Mouse (Mus musculus) CH12.LX (cell line): ENCODE data around the gene Ccdc141. TPM values are rescaled to one million over a fixed set of nuclear protein-coding genes. Genes with fewer than 3 reads are reported as not detected.

Experiments used
- DNase-seq: peaks from one replicate; pipeline ENCODE4 v3.0.0-alpha.2; 2013; ENCODE audit errors: extremely low read depth
- H3K27ac ChIP-seq: 2 replicates; pipeline ENCODE4 v1.5.1; 2012; ENCODE audit warnings: low read depth, mild to moderate bottlenecking, control low read depth, moderate library complexity; ENCODE audit not compliant: insufficient read depth
- H3K27me3 ChIP-seq: replicated peaks from 2 replicates; pipeline ENCODE3; 2012; ENCODE audit warnings: inconsistent platforms
- H3K36me3 ChIP-seq, 2 experiments: replicated peaks in 1 of 2; 2 replicates each; pipeline versions ENCODE3 to v1.6.1; 2012; ENCODE audit warnings: inconsistent platforms in 1 of 2, low read length in 1 of 2, mild to moderate bottlenecking in 1 of 2, mixed read lengths in 1 of 2, moderate library complexity in 1 of 2; ENCODE audit not compliant: control insufficient read depth in 1 of 2, insufficient read depth in 1 of 2
- H3K4me1 ChIP-seq, 2 experiments: 2 replicates each; pipeline ENCODE4 v1.6.1; 2012; ENCODE audit warnings: inconsistent platforms in 1 of 2, moderate library complexity in 1 of 2; ENCODE audit not compliant: insufficient read depth in 2 of 2, control insufficient read depth in 1 of 2
- H3K4me2 ChIP-seq: 2 replicates; pipeline ENCODE4 v1.6.1; 2012; ENCODE audit warnings: low read depth, mild to moderate bottlenecking, control low read depth; ENCODE audit not compliant: poor library complexity, insufficient read depth, severe bottlenecking
- H3K4me3 ChIP-seq, 3 experiments: fragments of 150-350 bp in 1 of 3; sonication (generic) in 1 of 3; replicated peaks in 1 of 3; 2 replicates each; pipeline versions ENCODE3 to v1.5.1; 2011 to 2012; ENCODE audit warnings: low read depth in 2 of 3, low read length in 2 of 3, mild to moderate bottlenecking in 2 of 3, moderate library complexity in 2 of 3, control low read depth in 1 of 3, improper control_type of control experiment in 1 of 3, inconsistent platforms in 1 of 3, mixed read lengths in 1 of 3; ENCODE audit not compliant: poor library complexity in 1 of 3
- H3K79me2 ChIP-seq: replicated peaks from 2 replicates; pipeline ENCODE4 v1.6.1; 2012; ENCODE audit warnings: mild to moderate bottlenecking, moderate library complexity; ENCODE audit not compliant: control insufficient read depth, poor library complexity, insufficient read depth, severe bottlenecking; ENCODE audit errors: extremely low read depth
- H3K9ac ChIP-seq: 2 replicates; pipeline ENCODE4 v1.6.1; 2012; ENCODE audit warnings: low read depth, mild to moderate bottlenecking, control low read depth, moderate library complexity; ENCODE audit not compliant: insufficient read depth
- H3K9me3 ChIP-seq: replicated peaks from 2 replicates; pipeline ENCODE3; 2012; ENCODE audit warnings: low read length, inconsistent platforms, mixed read lengths
- BHLHE40 ChIP-seq: IDR thresholded peaks from 2 replicates; pipeline ENCODE4 v1.6.1; 2011; ENCODE audit warnings: mild to moderate bottlenecking, low read depth, low read length, improper control_type of control experiment
- CHD2 ChIP-seq: IDR thresholded peaks from 2 replicates; pipeline ENCODE4 v1.6.1; 2011; ENCODE audit warnings: low read length, improper control_type of control experiment
- CTCF ChIP-seq, 2 experiments: IDR thresholded peaks in 1 of 2; conservative IDR thresholded peaks in 1 of 2; 2 replicates each; pipeline ENCODE4 v1.5.1; 2011 to 2012; ENCODE audit warnings: low read depth in 2 of 2, low read length in 2 of 2, improper control_type of control experiment in 1 of 2, inconsistent platforms in 1 of 2, mild to moderate bottlenecking in 1 of 2, moderate library complexity in 1 of 2
- EP300 ChIP-seq: IDR thresholded peaks from 2 replicates; pipeline ENCODE4 v1.6.1; 2011; ENCODE audit warnings: low read length, improper control_type of control experiment
- IRF4 ChIP-seq: IDR thresholded peaks from 2 replicates; pipeline ENCODE4 v1.6.1; 2014; ENCODE audit warnings: low read depth, mild to moderate bottlenecking, inconsistent platforms, low read length, improper control_type of control experiment
- JUN ChIP-seq: IDR thresholded peaks from 2 replicates; pipeline ENCODE4 v1.6.1; 2011; ENCODE audit warnings: low read depth, mild to moderate bottlenecking, low read length, improper control_type of control experiment, moderate library complexity; ENCODE audit not compliant: insufficient read depth
- MAX ChIP-seq: IDR thresholded peaks from 2 replicates; pipeline ENCODE4 v1.6.1; 2011; ENCODE audit warnings: low read length, improper control_type of control experiment
- MAZ ChIP-seq: IDR thresholded peaks from 2 replicates; pipeline ENCODE4 v1.6.1; 2012; ENCODE audit warnings: low read depth, mild to moderate bottlenecking, inconsistent platforms, low read length, improper control_type of control experiment, moderate library complexity
- MYC ChIP-seq: IDR thresholded peaks from 2 replicates; pipeline ENCODE4 v1.6.1; 2011; ENCODE audit warnings: low read depth, mild to moderate bottlenecking, improper control_type of control experiment, low read length
- NELFE ChIP-seq: IDR thresholded peaks from 2 replicates; pipeline ENCODE4 v1.6.1; 2011; ENCODE audit warnings: low read depth, low read length, improper control_type of control experiment
- NRF1 ChIP-seq: IDR thresholded peaks from 2 replicates; pipeline ENCODE4 v1.6.1; 2014; ENCODE audit warnings: low read depth, mild to moderate bottlenecking, inconsistent platforms, low read length, improper control_type of control experiment, moderate library complexity
- PAX5 ChIP-seq: IDR thresholded peaks from 2 replicates; pipeline ENCODE4 v1.6.1; 2012; ENCODE audit warnings: low read length, inconsistent platforms, mixed read lengths
- POLR2A ChIP-seq: IDR thresholded peaks from 2 replicates; pipeline ENCODE4 v1.6.1; 2011; ENCODE audit warnings: low read depth, mild to moderate bottlenecking, improper control_type of control experiment, low read length
- POLR2AphosphoS2 ChIP-seq: IDR thresholded peaks from 2 replicates; pipeline ENCODE4 v1.6.1; 2011; ENCODE audit warnings: low read depth, low read length, improper control_type of control experiment
- SIN3A ChIP-seq: IDR thresholded peaks from 2 replicates; pipeline ENCODE4 v1.6.1; 2012; ENCODE audit warnings: low read length, improper control_type of control experiment, inconsistent platforms
- SMC3 ChIP-seq: IDR thresholded peaks from 2 replicates; pipeline ENCODE4 v1.6.1; 2011; ENCODE audit warnings: low read depth, low read length, improper control_type of control experiment
- UBTF ChIP-seq: IDR thresholded peaks from 2 replicates; pipeline ENCODE4 v1.6.1; 2012; ENCODE audit warnings: low read depth, mild to moderate bottlenecking, inconsistent platforms, low read length, improper control_type of control experiment, moderate library complexity
- USF1 ChIP-seq: IDR thresholded peaks from 2 replicates; pipeline ENCODE4 v1.6.1; 2014; ENCODE audit warnings: low read depth, mild to moderate bottlenecking, inconsistent platforms, low read length, improper control_type of control experiment
- USF2 ChIP-seq: conservative IDR thresholded peaks from 2 replicates; pipeline ENCODE4 v1.6.1; 2011; ENCODE audit warnings: low read depth, low read length, improper control_type of control experiment
- dilution Hi-C: fragments of 300-500 bp; cut with MboI; formaldehyde crosslinking; loops from 2 replicates; pipeline ENCODE4 v1.14.3; 2020; ENCODE audit warnings: low sequenced_read_pairs; ENCODE audit not compliant: extremely low pct_unique_long_range_greater_than_20kb, extremely low pct_ligation_motif_present
- in situ Hi-C: fragments of 300-500 bp; cut with MboI; formaldehyde crosslinking; loops from 3 replicates; pipeline ENCODE4 v1.14.3; 2019; ENCODE audit warnings: low sequenced_read_pairs, low pct_ligation_motif_present, low pct_unique_long_range_greater_than_20kb, mixed read lengths
- polyA plus RNA-seq: library from polyadenylated mRNA; unstranded; fragments of >175 nt; gene quantifications from 2 replicates; pipeline ENCODE4 v1.2.1, GENCODE M21; 2012; ENCODE audit warnings: low read depth; ENCODE audit not compliant: insufficient read length
- total RNA-seq, 2 experiments: library from RNA; depleted of rRNA; stranded (reverse); fragments of 300-350 nt in 1 of 2; fragments of >200 nt in 1 of 2; gene quantifications; 2 replicates each; pipeline ENCODE4 v1.2.3; 2012 to 2014

Ccdc141 gene
- total and polyA plus RNA-seq, 3 experiments = not detected

GRCm38 (mm10) chr2:77168081-77168685 lies 2.3 kb downstream of the Ccdc141 start:
- Histone ChIP-seq H3K27ac (no peak overlapping the region), H3K79me2 (no peaks in the 10 kb centered on the region), H3K27me3 (no peaks in the 10 kb centered on the region), H3K36me3 (no peaks in the 10 kb centered on the region), H3K4me2 (no peak overlapping the region), H3K4me1 (no peaks in the 10 kb centered on the region), H3K9me3 (peaks cover 62% of the 10 kb centered on the region), H3K4me3 (no peak overlapping the region), H3K9ac (no peak overlapping the region)
- in situ Hi-C loops = no loop called here
- no peak for DNase-seq
- dilution Hi-C loops = no loop called here
- no peak for TF ChIP-seq MAZ
- no peak for TF ChIP-seq EP300

GRCm38 (mm10) chr2:77166366-77166765 lies 4.1 kb downstream of the Ccdc141 start:
- Histone ChIP-seq H3K4me2 (no peak overlapping the region), H3K36me3 (no peaks in the 10 kb centered on the region), H3K9me3 (peaks cover 68% of the 10 kb centered on the region), H3K4me1 (no peaks in the 10 kb centered on the region), H3K27me3 (no peaks in the 10 kb centered on the region), H3K27ac (no peak overlapping the region), H3K79me2 (no peaks in the 10 kb centered on the region), H3K9ac (no peak overlapping the region), H3K4me3 (no peak overlapping the region)
- dilution Hi-C loops (no loop called here), in situ Hi-C loops (no loop called here)
- TF ChIP-seq PAX5 (no peak), MAX (no peak), BHLHE40 (no peak), POLR2AphosphoS2 (no peak), NRF1 (no peak), SMC3 (no peak), NELFE (no peak), SIN3A (no peak), IRF4 (no peak), USF2 (no peak), UBTF (no peak), CHD2 (no peak), POLR2A (no peak), MAZ (no peak), USF1 (no peak), MYC (no peak), CTCF (conservative IDR thresholded peaks at IDR 0.05 in 1 of 2, IDR thresholded peaks at IDR 0.05 in 1 of 2; ENCODE audit: low read depth in 2 of 2, low read length in 2 of 2) (no peak), JUN (no peak)
- DNase-seq = no peak
